Mouse (Mus musculus) kidney, postnatal 4 days (tissue): ENCODE measurements around the gene Nrg4.
A peak's percentile ranks its signal among the peaks of the same experiment; 100 is the strongest.

Experiments used
- DNase-seq, 2 experiments: peaks; one replicate each; pipeline ENCODE4 v3.0.0; 2021; ENCODE audit warnings: mixed read lengths in 2 of 2

Nrg4 gene

GRCm38 (mm10) chr9:55326515-55327233 lies at the start of gene Nrg4, which contains the start of gene Tmem266:
Gene Nrg4, minus strand, starts transcription at chr9:55326844.
Gene Tmem266, plus strand, starts transcription at chr9:55326913.
- DNase-seq = peak; percentile 79 to 84

DNA sequence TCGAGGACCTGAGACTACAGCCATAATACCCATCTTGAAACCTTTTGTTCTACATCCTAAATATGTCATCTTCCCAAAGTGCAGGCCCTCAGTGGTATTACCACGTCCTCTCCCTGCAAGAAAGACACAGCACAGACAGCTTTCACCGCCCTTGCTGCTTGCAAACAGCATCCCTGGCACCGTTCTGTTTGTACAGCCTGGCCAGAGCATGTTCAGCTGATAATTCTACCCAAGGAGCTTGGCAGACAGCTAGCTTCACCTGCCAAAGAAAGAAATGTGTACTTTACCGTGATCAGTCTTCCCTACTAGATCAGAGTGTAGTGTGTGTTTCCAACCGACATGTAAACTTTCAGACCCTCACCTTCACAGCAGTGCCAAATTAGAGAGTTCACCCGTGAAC lies 45.3 kb upstream of the Nrg4 start:
- DNase-seq = no peak

GRCm38 (mm10) chr9:55368011-55368410 lies 41.4 kb upstream of the Nrg4 start:
- DNase-seq = peak in 1 of 2 experiments; percentile 17

DNA sequence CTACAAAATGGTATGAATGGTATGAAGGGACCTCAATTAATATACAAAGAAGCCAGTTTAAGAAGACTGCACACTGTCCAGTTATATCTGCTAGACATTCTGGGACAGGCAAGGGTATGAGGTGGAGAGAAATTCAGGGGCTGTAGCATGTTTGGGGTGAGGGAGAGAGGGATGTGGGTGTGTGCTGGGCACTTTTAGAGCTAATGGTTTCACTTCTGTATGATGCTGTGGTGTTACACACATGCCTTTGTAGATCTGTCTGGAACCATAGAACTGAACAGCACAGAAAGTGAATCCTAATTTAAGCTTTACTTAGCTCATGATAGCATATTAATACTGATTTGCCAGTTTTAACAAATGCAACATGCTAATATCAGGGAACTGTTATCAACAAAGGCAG lies 37.1 kb upstream of the Nrg4 start:
- no peak for DNase-seq

DNA sequence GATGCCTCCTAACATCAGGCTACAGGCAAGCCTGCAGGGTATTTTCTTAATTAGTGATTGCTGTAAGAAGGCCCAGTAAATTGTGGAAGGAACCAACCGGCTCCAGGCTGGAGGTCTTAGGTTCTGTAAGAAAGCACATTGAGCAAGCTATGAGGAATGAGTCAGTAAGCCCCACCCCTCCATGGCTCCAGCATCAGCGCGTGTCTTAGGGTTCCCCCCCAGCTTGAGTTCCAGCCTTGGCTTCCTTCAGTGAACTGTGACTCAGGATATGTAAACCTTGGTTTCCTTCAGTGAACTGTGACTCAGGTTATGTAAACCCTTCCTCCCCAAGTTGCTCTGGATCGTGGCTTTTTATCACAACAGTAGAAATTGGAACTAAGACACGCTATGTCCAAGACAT lies 35.3 kb upstream of the Nrg4 start:
- DNase-seq = peak in 1 of 2 experiments; percentile 21

- DNase-seq = peak; percentile 8 to 24
Measured at GRCm38 (mm10) chr9:55360861-55361260, 34.2 kb upstream of the Nrg4 start.

DNA sequence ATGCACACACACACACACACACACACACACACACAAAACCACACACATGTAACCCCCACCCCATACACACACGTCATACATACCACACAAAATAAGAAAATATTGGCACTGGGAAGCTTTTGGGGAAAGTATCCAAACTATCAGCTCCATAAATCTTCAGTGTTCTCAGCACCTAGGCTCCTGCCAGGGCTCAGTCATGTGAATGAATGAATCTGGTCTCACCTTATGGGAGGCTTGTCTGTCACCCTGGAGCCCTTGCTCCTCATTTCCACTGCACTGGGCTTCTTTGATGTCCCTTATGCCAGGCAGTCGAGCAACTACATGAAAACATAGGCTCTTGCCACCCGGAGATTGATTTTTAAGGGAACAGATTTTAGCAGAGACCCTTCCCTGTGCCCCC lies 33.7 kb upstream of the Nrg4 start:
- DNase-seq = no peak

DNA sequence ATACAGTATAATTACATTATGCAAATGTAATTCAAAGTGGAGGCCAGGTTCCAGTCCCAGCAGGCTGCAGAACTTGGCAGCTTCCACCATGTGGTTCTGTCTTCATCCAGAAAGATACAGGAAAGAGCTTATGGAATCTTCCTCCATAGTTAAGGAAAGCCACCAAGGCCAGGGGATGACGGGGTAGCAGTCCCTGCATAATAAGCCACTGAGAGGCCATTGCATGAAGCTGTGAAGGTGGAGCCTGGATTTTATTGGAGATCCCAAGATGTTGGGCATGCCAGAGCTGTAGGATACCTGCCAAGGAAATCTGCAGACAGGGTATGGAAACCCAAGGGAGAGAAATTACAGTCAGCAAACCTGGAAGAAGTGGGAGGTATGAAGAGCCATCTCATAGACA lies 30.5 kb upstream of the Nrg4 start:
- no peak for DNase-seq

GRCm38 (mm10) chr9:55355270-55355834 lies 28.7 kb upstream of the Nrg4 start:
- DNase-seq = no peak

DNA sequence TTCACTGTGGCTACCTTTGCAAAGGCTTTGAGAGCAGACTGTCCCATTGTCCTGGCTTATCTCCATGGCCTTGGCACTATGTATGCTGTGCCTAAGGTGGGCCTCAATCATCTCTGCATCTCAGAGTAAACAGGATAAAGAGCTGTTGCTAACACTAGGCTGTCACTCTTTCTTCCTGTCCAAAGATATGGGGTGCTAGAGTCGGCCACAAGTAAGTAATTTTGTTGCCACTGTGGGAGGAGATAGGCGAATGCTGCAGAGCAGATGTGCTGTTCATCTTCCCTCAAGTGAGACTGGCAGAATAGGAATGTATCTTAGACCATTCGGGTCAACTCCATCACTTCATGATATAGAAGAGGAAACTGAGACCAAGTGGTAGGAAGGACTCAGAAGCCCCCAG lies 28.0 kb upstream of the Nrg4 start:
- DNase-seq = no peak

DNA sequence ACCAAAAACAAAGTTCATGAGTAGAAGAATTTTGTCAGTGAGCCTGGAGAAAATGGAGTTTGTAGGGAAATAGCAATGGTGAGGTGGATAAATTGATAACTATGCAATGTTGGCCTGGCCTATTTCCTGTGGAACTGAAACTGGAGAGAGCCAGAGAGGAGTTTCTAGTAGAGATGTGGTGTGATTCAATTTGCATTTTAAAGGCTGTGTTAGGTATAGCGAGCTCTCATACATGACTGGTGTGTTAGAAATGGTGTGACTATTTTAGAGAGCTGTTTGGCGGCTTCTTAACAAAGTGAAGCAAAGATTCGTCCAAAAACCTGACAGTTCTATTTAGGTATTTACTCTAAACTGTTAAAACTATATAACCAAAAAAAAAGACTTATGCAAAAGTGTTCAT lies 22.0 kb upstream of the Nrg4 start:
- no peak for DNase-seq

GRCm38 (mm10) chr9:55345332-55345731 lies 18.7 kb upstream of the Nrg4 start:
- no peak for DNase-seq

GRCm38 (mm10) chr9:55344165-55344564 lies 17.5 kb upstream of the Nrg4 start:
- no peak for DNase-seq

- peak; percentile 38 to 55 for DNase-seq
Measured at GRCm38 (mm10) chr9:55332949-55333348, 6.3 kb upstream of the Nrg4 start.

- DNase-seq = no peak
Measured at GRCm38 (mm10) chr9:55332476-55332875, 5.8 kb upstream of the Nrg4 start.

DNA sequence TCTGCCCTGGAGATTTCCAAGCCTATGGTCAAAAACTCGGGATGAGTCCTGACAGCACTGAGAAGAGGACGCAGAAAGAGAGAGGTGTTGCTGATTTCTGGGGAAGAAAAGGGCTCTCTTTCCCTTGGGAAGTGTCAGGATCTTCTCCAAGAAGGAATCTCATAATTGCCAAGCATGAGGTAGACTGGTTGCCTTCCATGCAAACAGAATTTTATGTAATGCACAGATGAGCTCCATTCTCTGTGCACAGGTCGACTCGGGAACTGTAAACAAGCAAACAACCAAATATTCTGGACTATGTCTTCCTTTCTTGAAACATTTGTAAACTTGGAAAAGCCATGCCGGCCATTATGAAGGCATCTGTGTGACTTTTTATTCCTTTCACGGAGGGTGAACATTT lies 2.8 kb upstream of the Nrg4 start:
- no peak for DNase-seq

DNA sequence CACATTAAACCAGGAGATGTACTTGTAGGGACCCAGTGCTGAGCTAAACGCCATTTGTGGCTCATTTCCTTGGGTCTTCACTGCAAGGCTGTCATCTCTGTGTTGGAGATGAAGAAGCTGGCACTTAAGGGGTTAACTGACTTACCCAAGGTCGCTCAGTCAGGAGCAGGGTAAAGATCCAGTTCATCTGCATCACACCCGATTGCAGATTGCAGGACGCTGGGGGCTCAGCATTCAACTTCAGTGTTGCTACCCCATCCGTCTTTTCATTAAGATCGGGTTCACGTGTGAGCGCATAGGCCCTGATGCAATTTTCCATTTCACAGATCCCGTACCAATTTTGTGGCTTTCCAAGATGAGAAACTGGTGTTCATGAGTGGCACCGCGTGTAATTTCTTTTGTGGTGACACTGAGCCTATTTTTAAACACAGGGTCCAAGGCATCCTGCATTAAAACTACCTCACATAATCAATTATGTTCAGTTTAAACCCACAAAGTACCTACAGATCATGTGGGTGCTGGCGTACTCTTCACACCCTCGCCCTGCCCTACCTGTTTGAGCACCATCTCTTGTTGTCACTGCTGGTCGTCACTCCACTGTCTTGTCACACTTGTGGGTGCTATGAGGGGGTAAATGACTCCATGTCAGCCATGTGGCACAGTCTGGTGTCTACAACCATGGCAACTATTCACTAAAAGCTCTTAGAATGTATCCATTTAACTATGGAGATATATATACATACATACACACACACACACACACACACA lies 1.7 kb upstream of the Nrg4 start:
- no peak for DNase-seq

- peak; percentile 9 to 17 for DNase-seq
Measured at GRCm38 (mm10) chr9:55327234-55327615, 581 bp upstream of the Nrg4 start.

DNA sequence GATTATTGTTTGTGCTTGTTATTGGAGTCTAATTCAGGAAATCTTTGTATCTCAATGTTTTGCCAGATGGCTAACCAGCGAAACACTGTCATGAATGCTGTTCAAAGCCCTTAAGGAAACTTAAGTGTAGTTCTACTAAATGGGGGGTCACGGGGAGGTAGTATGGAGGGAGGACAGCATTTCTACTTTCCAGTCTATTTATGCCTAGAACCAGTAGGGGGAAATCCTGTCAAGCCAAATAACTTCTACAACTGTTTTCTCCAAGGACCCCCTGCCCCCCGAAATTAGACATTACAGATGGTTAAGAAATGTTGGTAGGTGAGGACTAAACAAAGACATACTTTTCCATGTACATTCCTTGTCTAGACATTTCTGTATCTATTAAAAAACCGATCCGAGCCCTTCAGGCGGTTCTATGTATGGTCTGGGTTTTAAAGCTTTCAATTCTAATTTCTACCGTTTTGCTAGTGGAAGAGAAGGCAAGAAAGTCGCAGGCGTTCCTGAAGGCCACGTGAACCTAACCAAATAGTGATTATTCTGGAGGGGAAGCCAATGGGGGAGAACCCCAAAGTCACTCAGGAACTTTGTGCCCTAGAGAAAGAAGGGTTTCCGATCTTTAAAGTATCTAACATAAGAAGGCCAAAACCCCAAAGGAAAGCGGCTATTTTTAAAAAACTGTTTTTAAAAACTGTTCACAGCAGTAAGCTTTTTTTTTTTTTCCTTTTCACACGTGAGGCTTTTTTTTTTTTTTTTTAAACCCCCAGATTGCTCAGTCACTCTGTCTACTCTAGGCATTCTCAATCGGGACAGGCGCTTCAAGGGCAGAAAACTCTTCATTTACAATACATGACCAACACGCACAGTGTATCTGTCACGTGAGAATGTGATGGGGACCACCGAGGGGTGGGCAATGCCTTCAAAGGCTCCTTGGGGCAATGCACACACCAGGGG lies 805 bp downstream of the Nrg4 start:
- no peak for DNase-seq

GRCm38 (mm10) chr9:55325061-55325460 lies 1.6 kb downstream of the Nrg4 start:
- no peak for DNase-seq

- DNase-seq = no peak
Measured at GRCm38 (mm10) chr9:55324516-55324915, 2.1 kb downstream of the Nrg4 start.

DNA sequence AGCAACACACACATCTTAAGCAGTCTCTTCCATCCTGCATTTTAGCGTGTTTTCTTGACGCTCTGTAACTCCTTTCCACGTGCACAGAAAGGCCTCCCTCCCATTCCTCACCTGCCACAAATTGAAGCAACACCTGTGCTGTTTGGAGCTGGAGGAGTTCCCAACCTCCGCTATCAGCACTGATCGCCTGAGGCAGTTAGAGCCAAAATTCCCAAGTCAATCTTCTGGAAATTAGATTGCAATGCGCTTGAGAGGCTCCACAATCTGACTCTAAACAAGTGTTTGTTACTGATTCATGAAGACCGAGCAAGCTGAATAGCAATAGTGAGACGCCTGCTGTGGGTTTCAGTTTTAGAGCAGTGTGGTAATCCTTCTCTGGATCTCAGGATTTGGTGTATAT lies 2.6 kb downstream of the Nrg4 start:
- peak; percentile 11 to 29 for DNase-seq

- no peak for DNase-seq
Measured at GRCm38 (mm10) chr9:55322641-55323040, 4.0 kb downstream of the Nrg4 start.
